Mouse (Mus musculus) naive thymus-derived CD4-positive, alpha-beta T cell, adult 2 months (primary cell): Measurements from ENCODE around the gene Naa80.
A peak's percentile ranks its signal among the peaks of the same experiment; 100 is the strongest.

Experiments used
- DNase-seq: peaks from one replicate; pipeline ENCODE4 v3.0.0-alpha.2; 2011; ENCODE audit warnings: low read depth

The Naa80 gene

GRCm38 (mm10) chr9:107596619-107597569 lies 18.2 kb downstream of the Naa80 start:
- no peak for DNase-seq

- DNase-seq = no peak
Observed at GRCm38 (mm10) chr9:107598385-107598784, 19.7 kb downstream of the Naa80 start.

GRCm38 (mm10) chr9:107599433-107599832 lies 20.7 kb downstream of the Naa80 start:
- no peak for DNase-seq

GRCm38 (mm10) chr9:107599842-107600241 lies 21.2 kb downstream of the Naa80 start:
- no peak for DNase-seq

GRCm38 (mm10) chr9:107600745-107601144 lies 22.1 kb downstream of the Naa80 start:
- peak; percentile 45 for DNase-seq

- DNase-seq = no peak
Observed at GRCm38 (mm10) chr9:107601275-107601674, 22.6 kb downstream of the Naa80 start.

- peak; percentile 94 for DNase-seq
Observed at GRCm38 (mm10) chr9:107602068-107602648, 23.5 kb downstream of the Naa80 start.

GRCm38 (mm10) chr9:107603251-107603650 lies 24.6 kb downstream of the Naa80 start:
- no peak for DNase-seq

GRCm38 (mm10) chr9:107605041-107605661 lies 26.5 kb downstream of the Naa80 start:
- DNase-seq = no peak

- DNase-seq = no peak
Observed at GRCm38 (mm10) chr9:107606591-107606990, 27.9 kb downstream of the Naa80 start.

- DNase-seq = no peak
Observed at GRCm38 (mm10) chr9:107607036-107607435, 28.3 kb downstream of the Naa80 start.

- DNase-seq = no peak
Observed at GRCm38 (mm10) chr9:107607653-107608245, 29.1 kb downstream of the Naa80 start.

- no peak for DNase-seq
Observed at GRCm38 (mm10) chr9:107608741-107609432, 30.2 kb downstream of the Naa80 start, which contains the start of gene Sema3b. Sema3b (minus strand) TSS chr9:107609229.

GRCm38 (mm10) chr9:107609433-107609830 lies 30.7 kb downstream of the Naa80 start:
- DNase-seq = no peak

- DNase-seq = no peak
Observed at GRCm38 (mm10) chr9:107611456-107612190, 32.9 kb downstream of the Naa80 start.

- DNase-seq = peak; percentile 97
Observed at GRCm38 (mm10) chr9:107612191-107612944, 33.7 kb downstream of the Naa80 start.

- no peak for DNase-seq
Observed at GRCm38 (mm10) chr9:107612945-107613569, 34.4 kb downstream of the Naa80 start.

- no peak for DNase-seq
Observed at GRCm38 (mm10) chr9:107615035-107615434, 36.3 kb downstream of the Naa80 start.

- no peak for DNase-seq
Observed at GRCm38 (mm10) chr9:107617461-107617860, 38.8 kb downstream of the Naa80 start.

- no peak for DNase-seq
Observed at GRCm38 (mm10) chr9:107618098-107618497, 39.4 kb downstream of the Naa80 start.
